Mouse (Mus musculus) left cerebral cortex, postnatal 25 days (tissue): ENCODE results near the gene Slc2a2. TPM values are rescaled to one million over a fixed set of nuclear protein-coding genes. Genes with fewer than 3 reads are reported as not detected.
"Not testable (repeated sequence)": the region's sequence is repeated elsewhere in the genome, so short reads cannot be mapped to it uniquely, and the experiment has no call there.

Experiments
- DNase-seq, 2 experiments: peaks; one replicate each; pipeline ENCODE4 v3.0.0; 2022; ENCODE audit warnings: low spot score in 2 of 2, mixed read lengths in 1 of 2
- intact Hi-C: fragments of 180-260 bp; cut with DNase I; formaldehyde crosslinking; loops from one replicate; pipeline ENCODE4 v1.15.1; 2025
- total RNA-seq, 2 experiments: library from RNA; stranded (reverse); gene quantifications; 2 replicates each; pipeline ENCODE4 v1.2.3; 2021

Gene Slc2a2
- total RNA-seq, 2 experiments from 2014 or later: not detected

GRCm38 (mm10) chr3:28723534-28723933 lies 25.8 kb downstream of the Slc2a2 start:
- DNase-seq: no peak
- intact Hi-C loops: no loop called here

GRCm38 (mm10) chr3:28725203-28725602 lies 27.5 kb downstream of the Slc2a2 start:
- intact Hi-C loops: no loop called here
- no peak for DNase-seq

GRCm38 (mm10) chr3:28726356-28726755 lies 28.7 kb downstream of the Slc2a2 start:
- intact Hi-C loops: no loop called here
- no peak for DNase-seq

GRCm38 (mm10) chr3:28734712-28735111 lies 37.0 kb downstream of the Slc2a2 start:
- intact Hi-C loops: no loop called here
- no peak for DNase-seq

GRCm38 (mm10) chr3:28736981-28737380 lies 39.3 kb downstream of the Slc2a2 start:
- intact Hi-C loops: no loop called here
- DNase-seq: no peak

GRCm38 (mm10) chr3:28740353-28740752 lies 42.6 kb downstream of the Slc2a2 start:
- intact Hi-C loops: no loop called here
- no peak for DNase-seq

GRCm38 (mm10) chr3:28743251-28743650 lies 45.5 kb downstream of the Slc2a2 start:
- DNase-seq: no peak
- intact Hi-C loops: no loop called here

GRCm38 (mm10) chr3:28745835-28746483 lies 48.3 kb downstream of the Slc2a2 start:
- intact Hi-C loops: loop anchor here (1.0 to 5.0 kb wide), 3 partner anchors 64 to 581 kb away; no protein-coding TSS in a partner anchor
- DNase-seq: peak; percentile 79 to 91

- intact Hi-C loops: loop anchor here (5.0 kb wide), 2 partner anchors 66 to 186 kb away; no protein-coding TSS in a partner anchor
- no peak for DNase-seq
These were observed 50.4 kb downstream of the Slc2a2 start for GRCm38 (mm10) chr3:28748151-28748550.

GRCm38 (mm10) chr3:28748956-28749355 lies 51.3 kb downstream of the Slc2a2 start:
- intact Hi-C loops: loop anchor here (5.0 kb wide), 2 partner anchors 67 to 187 kb away; no protein-coding TSS in a partner anchor
- no peak for DNase-seq

GRCm38 (mm10) chr3:28755477-28755876 lies 57.8 kb downstream of the Slc2a2 start:
- no peak for DNase-seq
- intact Hi-C loops: no loop called here

GRCm38 (mm10) chr3:28761225-28761789 lies 63.6 kb downstream of the Slc2a2 start:
- intact Hi-C loops: no loop called here
- DNase-seq: no peak

GRCm38 (mm10) chr3:28766935-28767334 lies 69.2 kb downstream of the Slc2a2 start:
- no peak for DNase-seq
- intact Hi-C loops: no loop called here

GRCm38 (mm10) chr3:28768222-28768621 lies 70.5 kb downstream of the Slc2a2 start:
- no peak for DNase-seq
- intact Hi-C loops: no loop called here

- DNase-seq, intact Hi-C loops: not testable (repeated sequence)
These were observed 75.2 kb downstream of the Slc2a2 start for GRCm38 (mm10) chr3:28772919-28773318.

GRCm38 (mm10) chr3:28775361-28775760 lies 77.7 kb downstream of the Slc2a2 start:
- DNase-seq: no peak
- intact Hi-C loops: no loop called here

GRCm38 (mm10) chr3:28775958-28776357 lies 78.3 kb downstream of the Slc2a2 start:
- no peak for DNase-seq
- intact Hi-C loops: no loop called here

GRCm38 (mm10) chr3:28776491-28776890 lies 78.8 kb downstream of the Slc2a2 start:
- no peak for DNase-seq
- intact Hi-C loops: no loop called here

- intact Hi-C loops: no loop called here
- DNase-seq: no peak
These were observed 82.8 kb downstream of the Slc2a2 start for GRCm38 (mm10) chr3:28780511-28780910.
